Mouse (Mus musculus): Measurements from ENCODE around the gene Chmp6. TPM values are rescaled to one million over a fixed set of nuclear protein-coding genes. Genes with fewer than 3 reads are reported as not detected.

Chmp6 gene
- polyA plus RNA-seq, 1 experiment from 2014 or later, result 91.9 TPM

- H3K36me3 ChIP-seq (ENCODE audit: poor library complexity, severe bottlenecking), result no peaks in the 10 kb centered on the region
- H3K4me3 ChIP-seq, result no peak overlapping the region
- no peak overlapping the region for H3K4me2 ChIP-seq
- no peak overlapping the region for H3K9ac ChIP-seq
- 85% methylated on average over 6 of the region's 6 CpGs for WGBS
- H3K9me3 ChIP-seq (replicated peaks), result no peaks in the 10 kb centered on the region
- ATAC-seq, result no peak
- H3K4me1 ChIP-seq, result no peaks in the 10 kb centered on the region
- H3K27me3 ChIP-seq, result no peaks in the 10 kb centered on the region
- H3K27ac ChIP-seq, result no peak overlapping the region
Observed at GRCm38 (mm10) chr11:119929603-119930265, 16.5 kb downstream of the Chmp6 start.

- H3K9ac ChIP-seq, result no peak overlapping the region
- H3K4me1 ChIP-seq, result peaks cover 17% of the 10 kb centered on the region
- no peak for ATAC-seq
- H3K27ac ChIP-seq, result no peak overlapping the region
- WGBS, result 79% methylated on average over 10 of the region's 10 CpGs
- H3K27me3 ChIP-seq, result no peaks in the 10 kb centered on the region
- H3K36me3 ChIP-seq (ENCODE audit: poor library complexity, severe bottlenecking), result no peaks in the 10 kb centered on the region
- H3K9me3 ChIP-seq (replicated peaks), result no peaks in the 10 kb centered on the region
- no peak overlapping the region for H3K4me2 ChIP-seq
- H3K4me3 ChIP-seq, result no peak overlapping the region
Observed at GRCm38 (mm10) chr11:119931809-119932208, 18.6 kb downstream of the Chmp6 start.

GRCm38 (mm10) chr11:119933142-119933541, 19.9 kb downstream of the Chmp6 start:
- Histone ChIP-seq H3K9me3 (replicated peaks) (no peaks in the 10 kb centered on the region), H3K4me2 (no peak overlapping the region), H3K27me3 (no peaks in the 10 kb centered on the region), H3K9ac (no peak overlapping the region), H3K27ac (no peak overlapping the region), H3K36me3 (ENCODE audit: poor library complexity, severe bottlenecking) (no peaks in the 10 kb centered on the region), H3K4me1 (peaks cover 29% of the 10 kb centered on the region), H3K4me3 (no peak overlapping the region)
- 65% methylated on average over 4 of the region's 4 CpGs for WGBS
- ATAC-seq, result no peak

- H3K36me3 ChIP-seq (ENCODE audit: poor library complexity, severe bottlenecking), result no peaks in the 10 kb centered on the region
- H3K4me3 ChIP-seq, result no peak overlapping the region
- H3K9me3 ChIP-seq (replicated peaks), result no peaks in the 10 kb centered on the region
- WGBS, result 84% methylated on average over 8 of the region's 8 CpGs
- peaks cover 37% of the 10 kb centered on the region for H3K4me1 ChIP-seq
- ATAC-seq, result no peak
- no peaks in the 10 kb centered on the region for H3K27me3 ChIP-seq
- H3K9ac ChIP-seq, result no peak overlapping the region
- H3K4me2 ChIP-seq, result no peak overlapping the region
- H3K27ac ChIP-seq, result no peak overlapping the region
Observed at GRCm38 (mm10) chr11:119933819-119934583, 20.8 kb downstream of the Chmp6 start.

GRCm38 (mm10) chr11:119934773-119935172, 21.5 kb downstream of the Chmp6 start:
- H3K9ac ChIP-seq, result no peak overlapping the region
- H3K4me3 ChIP-seq, result no peak overlapping the region
- no peak for ATAC-seq
- WGBS, result 75% methylated on average over 8 of the region's 8 CpGs
- no peak overlapping the region for H3K27ac ChIP-seq
- H3K27me3 ChIP-seq, result no peaks in the 10 kb centered on the region
- H3K36me3 ChIP-seq (ENCODE audit: poor library complexity, severe bottlenecking), result no peaks in the 10 kb centered on the region
- H3K4me1 ChIP-seq, result peaks cover 44% of the 10 kb centered on the region
- no peak overlapping the region for H3K4me2 ChIP-seq
- H3K9me3 ChIP-seq (replicated peaks), result no peaks in the 10 kb centered on the region

GRCm38 (mm10) chr11:119935457-119935856, 22.2 kb downstream of the Chmp6 start:
- 14% methylated on average over 6 of the region's 6 CpGs for WGBS
- H3K9ac ChIP-seq, result 0 out of 2 replicates have a peak overlapping the region, but pooled peaks have one; percentile 17
- H3K9me3 ChIP-seq (replicated peaks), result no peaks in the 10 kb centered on the region
- H3K27me3 ChIP-seq, result no peaks in the 10 kb centered on the region
- H3K36me3 ChIP-seq (ENCODE audit: poor library complexity, severe bottlenecking), result no peaks in the 10 kb centered on the region
- ATAC-seq, result no peak; the same call in 1 of the 2 replicates
- no peak overlapping the region for H3K4me2 ChIP-seq
- no peak overlapping the region for H3K27ac ChIP-seq
- H3K4me3 ChIP-seq, result no peak overlapping the region
- peaks cover 49% of the 10 kb centered on the region for H3K4me1 ChIP-seq

- 0 out of 2 replicates have a peak overlapping the region, but pooled peaks have one; percentile 31 for H3K9ac ChIP-seq
- no peak for ATAC-seq
- H3K36me3 ChIP-seq (ENCODE audit: poor library complexity, severe bottlenecking), result no peaks in the 10 kb centered on the region
- peak overlapping the region; percentile 68 for H3K27ac ChIP-seq
- no peak overlapping the region for H3K4me3 ChIP-seq
- 81% methylated on average over 2 of the region's 2 CpGs for WGBS
- H3K9me3 ChIP-seq (replicated peaks), result no peaks in the 10 kb centered on the region
- no peak overlapping the region; the same call in 1 of the 2 replicates for H3K4me2 ChIP-seq
- H3K4me1 ChIP-seq, result peaks cover 59% of the 10 kb centered on the region
- peaks cover 6% of the 10 kb centered on the region; the same call in 1 of the 2 replicates for H3K27me3 ChIP-seq
Observed at GRCm38 (mm10) chr11:119936456-119936855, 23.2 kb downstream of the Chmp6 start.

GRCm38 (mm10) chr11:119937216-119937615, 24.0 kb downstream of the Chmp6 start:
- H3K27ac ChIP-seq, result peak overlapping the region; percentile 68
- no peaks in the 10 kb centered on the region for H3K36me3 ChIP-seq (ENCODE audit: poor library complexity, severe bottlenecking)
- H3K27me3 ChIP-seq, result peaks cover 7% of the 10 kb centered on the region; the same call in 1 of the 2 replicates
- peak overlapping the region; percentile 27 for H3K4me2 ChIP-seq
- H3K4me3 ChIP-seq, result no peak overlapping the region
- peak; percentile 52; the same call in 1 of the 2 replicates for ATAC-seq
- no peaks in the 10 kb centered on the region for H3K9me3 ChIP-seq (replicated peaks)
- H3K4me1 ChIP-seq, result peaks cover 67% of the 10 kb centered on the region
- H3K9ac ChIP-seq, result no peak overlapping the region
- WGBS, result 65% methylated on average over 12 of the region's 12 CpGs

- peak overlapping the region; percentile 68 for H3K27ac ChIP-seq
- H3K4me2 ChIP-seq, result peak overlapping the region; percentile 6; the same call in 1 of the 2 replicates
- ATAC-seq, result no peak
- no peaks in the 10 kb centered on the region for H3K9me3 ChIP-seq (replicated peaks)
- H3K4me3 ChIP-seq, result no peak overlapping the region
- peaks cover 7% of the 10 kb centered on the region; the same call in 1 of the 2 replicates for H3K27me3 ChIP-seq
- H3K36me3 ChIP-seq (ENCODE audit: poor library complexity, severe bottlenecking), result no peaks in the 10 kb centered on the region
- no peak overlapping the region for H3K9ac ChIP-seq
- 64% methylated on average over 19 of the region's 19 CpGs for WGBS
- peaks cover 67% of the 10 kb centered on the region for H3K4me1 ChIP-seq
Observed at GRCm38 (mm10) chr11:119937772-119938502, 24.7 kb downstream of the Chmp6 start.

GRCm38 (mm10) chr11:119939073-119939710, 26.0 kb downstream of the Chmp6 start:
- Histone ChIP-seq H3K27ac (peak overlapping the region; percentile 40), H3K4me1 (peaks cover 78% of the 10 kb centered on the region), H3K9ac (no peak overlapping the region), H3K27me3 (peaks cover 7% of the 10 kb centered on the region; the same call in 1 of the 2 replicates), H3K4me3 (no peak overlapping the region), H3K4me2 (peak overlapping the region; percentile 10; the same call in 1 of the 2 replicates), H3K36me3 (ENCODE audit: poor library complexity, severe bottlenecking) (no peaks in the 10 kb centered on the region), H3K9me3 (replicated peaks) (no peaks in the 10 kb centered on the region)
- WGBS, result 57% methylated on average over 8 of the region's 8 CpGs
- ATAC-seq, result no peak

GRCm38 (mm10) chr11:119939711-119940106, 26.5 kb downstream of the Chmp6 start:
- no peaks in the 10 kb centered on the region for H3K36me3 ChIP-seq (ENCODE audit: poor library complexity, severe bottlenecking)
- H3K4me3 ChIP-seq, result no peak overlapping the region
- H3K9me3 ChIP-seq (replicated peaks), result no peaks in the 10 kb centered on the region
- 63% methylated on average over 4 of the region's 4 CpGs for WGBS
- H3K4me1 ChIP-seq, result peaks cover 83% of the 10 kb centered on the region
- ATAC-seq, result no peak
- no peak overlapping the region for H3K9ac ChIP-seq
- H3K27me3 ChIP-seq, result peaks cover 8% of the 10 kb centered on the region; the same call in 1 of the 2 replicates
- H3K27ac ChIP-seq, result peak overlapping the region; percentile 40
- H3K4me2 ChIP-seq, result peak overlapping the region; percentile 99; the same call in 1 of the 2 replicates

Data from forebrain, embryonic 13.5 days (tissue).